Mouse (Mus musculus): ENCODE measurements at regions not wholly inside any gene's neighbourhood (a gene's known extent, or its start where the extent isn't known, plus 50 kb on each side); places are given as distances from the start of the nearest gene placed in this dataset.
A peak's percentile ranks its signal among the peaks of the same experiment; 100 is the strongest.

GRCm38 (mm10) chr17:80802622-80803021 is 74.3 kb upstream of the Map4k3 start:
- TF ChIP-seq MYOG (IDR thresholded peaks at IDR 0.05; ENCODE audit: control insufficient read depth, extremely low read depth, insufficient read length) (no peak), FOSL1 (IDR thresholded peaks at IDR 0.05; ENCODE audit: insufficient read depth, low read length, poor library complexity, severe bottlenecking) (no peak), MAX (IDR thresholded peaks at IDR 0.05) (no peak), MYOD1 (IDR thresholded peaks at IDR 0.05; ENCODE audit: control insufficient read depth, insufficient read length, low read depth) (no peak), USF1 (IDR thresholded peaks at IDR 0.05; ENCODE audit: low read depth) (no peak), CEBPB (IDR thresholded peaks at IDR 0.05; ENCODE audit: low read depth) (no peak), CTCF (IDR thresholded peaks at IDR 0.05; ENCODE audit: control insufficient read depth, insufficient read depth, insufficient read length) (no peak)
- Histone ChIP-seq H3K4me3 (ENCODE audit: insufficient read depth, poor library complexity, severe bottlenecking) (no peak overlapping the region), H3K79me3 (ENCODE audit: low read depth) (no peaks in the 10 kb centered on the region), H3K79me2 (ENCODE audit: control insufficient read depth, insufficient read depth) (no peaks in the 10 kb centered on the region), H3K27me3 (ENCODE audit: control insufficient read depth, insufficient read depth, insufficient read length) (no peaks in the 10 kb centered on the region), H3K36me3 (ENCODE audit: control insufficient read depth, insufficient read depth) (no peaks in the 10 kb centered on the region), H3ac (ENCODE audit: control insufficient read depth, insufficient read length, low read depth) (no peak overlapping the region)

- no peak overlapping the region for H3K4me3 ChIP-seq (ENCODE audit: insufficient read depth, poor library complexity, severe bottlenecking)
- TF ChIP-seq CTCF (IDR thresholded peaks at IDR 0.05; ENCODE audit: control insufficient read depth, insufficient read depth, insufficient read length) (no peak), USF1 (IDR thresholded peaks at IDR 0.05; ENCODE audit: low read depth) (no peak), MYOD1 (IDR thresholded peaks at IDR 0.05; ENCODE audit: control insufficient read depth, insufficient read length, low read depth) (no peak), CEBPB (IDR thresholded peaks at IDR 0.05; ENCODE audit: low read depth) (no peak), MYOG (IDR thresholded peaks at IDR 0.05; ENCODE audit: control insufficient read depth, extremely low read depth, insufficient read length) (no peak), MAX (IDR thresholded peaks at IDR 0.05) (no peak), FOSL1 (IDR thresholded peaks at IDR 0.05; ENCODE audit: insufficient read depth, low read length, poor library complexity, severe bottlenecking) (no peak)
- H3K79me3 ChIP-seq (ENCODE audit: low read depth): no peaks in the 10 kb centered on the region
- no peaks in the 10 kb centered on the region for H3K36me3 ChIP-seq (ENCODE audit: control insufficient read depth, insufficient read depth)
- no peak overlapping the region for H3ac ChIP-seq (ENCODE audit: control insufficient read depth, insufficient read length, low read depth)
- H3K79me2 ChIP-seq (ENCODE audit: control insufficient read depth, insufficient read depth): no peaks in the 10 kb centered on the region
- H3K27me3 ChIP-seq (ENCODE audit: control insufficient read depth, insufficient read depth, insufficient read length): no peaks in the 10 kb centered on the region
Observed at GRCm38 (mm10) chr17:80801991-80802390, 73.7 kb upstream of the Map4k3 start.

GRCm38 (mm10) chr17:80801451-80801983 is 73.2 kb upstream of the Map4k3 start:
- TF ChIP-seq CTCF (IDR thresholded peaks at IDR 0.05; ENCODE audit: control insufficient read depth, insufficient read depth, insufficient read length): no peak
- no peak for TF ChIP-seq FOSL1 (IDR thresholded peaks at IDR 0.05; ENCODE audit: insufficient read depth, low read length, poor library complexity, severe bottlenecking)
- TF ChIP-seq MAX (IDR thresholded peaks at IDR 0.05): no peak
- TF ChIP-seq CEBPB (IDR thresholded peaks at IDR 0.05; ENCODE audit: low read depth): no peak
- no peak for TF ChIP-seq USF1 (IDR thresholded peaks at IDR 0.05; ENCODE audit: low read depth)
- TF ChIP-seq MYOG (IDR thresholded peaks at IDR 0.05; ENCODE audit: control insufficient read depth, extremely low read depth, insufficient read length): no peak
- no peak for TF ChIP-seq MYOD1 (IDR thresholded peaks at IDR 0.05; ENCODE audit: control insufficient read depth, insufficient read length, low read depth)

GRCm38 (mm10) chr17:80800877-80801276 is 72.6 kb upstream of the Map4k3 start:
- Histone ChIP-seq H3K79me3 (ENCODE audit: low read depth) (no peaks in the 10 kb centered on the region), H3K27me3 (ENCODE audit: control insufficient read depth, insufficient read depth, insufficient read length) (no peaks in the 10 kb centered on the region), H3ac (ENCODE audit: control insufficient read depth, insufficient read length, low read depth) (no peak overlapping the region), H3K79me2 (ENCODE audit: control insufficient read depth, insufficient read depth) (no peaks in the 10 kb centered on the region), H3K4me3 (ENCODE audit: insufficient read depth, poor library complexity, severe bottlenecking) (no peak overlapping the region), H3K36me3 (ENCODE audit: control insufficient read depth, insufficient read depth) (no peaks in the 10 kb centered on the region)
- TF ChIP-seq MAX (IDR thresholded peaks at IDR 0.05) (no peak), MYOG (IDR thresholded peaks at IDR 0.05; ENCODE audit: control insufficient read depth, extremely low read depth, insufficient read length) (no peak), CEBPB (IDR thresholded peaks at IDR 0.05; ENCODE audit: low read depth) (no peak), MYOD1 (IDR thresholded peaks at IDR 0.05; ENCODE audit: control insufficient read depth, insufficient read length, low read depth) (no peak), CTCF (IDR thresholded peaks at IDR 0.05; ENCODE audit: control insufficient read depth, insufficient read depth, insufficient read length) (no peak), USF1 (IDR thresholded peaks at IDR 0.05; ENCODE audit: low read depth) (no peak), FOSL1 (IDR thresholded peaks at IDR 0.05; ENCODE audit: insufficient read depth, low read length, poor library complexity, severe bottlenecking) (no peak)

More at GRCm38 (mm10) chr17:80801451-80801983, 73.2 kb upstream of the Map4k3 start:
- Histone ChIP-seq H3K36me3 (ENCODE audit: control insufficient read depth, insufficient read depth) (no peaks in the 10 kb centered on the region), H3K4me3 (ENCODE audit: insufficient read depth, poor library complexity, severe bottlenecking) (no peak overlapping the region), H3K27me3 (ENCODE audit: control insufficient read depth, insufficient read depth, insufficient read length) (no peaks in the 10 kb centered on the region), H3ac (ENCODE audit: control insufficient read depth, insufficient read length, low read depth) (peak overlapping the region; percentile 33), H3K79me2 (ENCODE audit: control insufficient read depth, insufficient read depth) (no peaks in the 10 kb centered on the region), H3K79me3 (ENCODE audit: low read depth) (no peaks in the 10 kb centered on the region)

GRCm38 (mm10) chr17:80800454-80800853 is 72.2 kb upstream of the Map4k3 start:
- Histone ChIP-seq H3K79me3 (ENCODE audit: low read depth) (no peaks in the 10 kb centered on the region), H3K4me3 (ENCODE audit: insufficient read depth, poor library complexity, severe bottlenecking) (no peak overlapping the region)
- no peak for TF ChIP-seq CTCF (IDR thresholded peaks at IDR 0.05; ENCODE audit: control insufficient read depth, insufficient read depth, insufficient read length)
- no peak for TF ChIP-seq MAX (IDR thresholded peaks at IDR 0.05)
- no peak for TF ChIP-seq CEBPB (IDR thresholded peaks at IDR 0.05; ENCODE audit: low read depth)
- no peak for TF ChIP-seq MYOD1 (IDR thresholded peaks at IDR 0.05; ENCODE audit: control insufficient read depth, insufficient read length, low read depth)
- no peak for TF ChIP-seq USF1 (IDR thresholded peaks at IDR 0.05; ENCODE audit: low read depth)
- no peak for TF ChIP-seq FOSL1 (IDR thresholded peaks at IDR 0.05; ENCODE audit: insufficient read depth, low read length, poor library complexity, severe bottlenecking)
- TF ChIP-seq MYOG (IDR thresholded peaks at IDR 0.05; ENCODE audit: control insufficient read depth, extremely low read depth, insufficient read length): no peak

More at GRCm38 (mm10) chr17:80800454-80800853, 72.2 kb upstream of the Map4k3 start:
- Histone ChIP-seq H3K36me3 (ENCODE audit: control insufficient read depth, insufficient read depth) (no peaks in the 10 kb centered on the region), H3K79me2 (ENCODE audit: control insufficient read depth, insufficient read depth) (no peaks in the 10 kb centered on the region), H3ac (ENCODE audit: control insufficient read depth, insufficient read length, low read depth) (no peak overlapping the region), H3K27me3 (ENCODE audit: control insufficient read depth, insufficient read depth, insufficient read length) (no peaks in the 10 kb centered on the region)

Data from C2C12 (cell line).